Mouse (Mus musculus) layer of hippocampus, adult 18-20 months (tissue): ENCODE results near the gene Mdga1. TPM values are rescaled to one million over a fixed set of nuclear protein-coding genes. Genes with fewer than 3 reads are reported as not detected.

Experiments
- DNase-seq, 2 experiments: peaks; one replicate each; pipeline ENCODE4 v3.0.0; 2022; ENCODE audit warnings: low spot score in 2 of 2
- total RNA-seq, 2 experiments: library from RNA; stranded (reverse); gene quantifications; 2 replicates each; pipeline ENCODE4 v1.2.3; 2021

The Mdga1 gene
- total RNA-seq, 2 experiments from 2014 or later, result 53.8 to 63.8 TPM

- peak; percentile 72 to 79 for DNase-seq
Observed at GRCm38 (mm10) chr17:29887881-29888826, 81.7 kb downstream of the Mdga1 start.

DNA sequence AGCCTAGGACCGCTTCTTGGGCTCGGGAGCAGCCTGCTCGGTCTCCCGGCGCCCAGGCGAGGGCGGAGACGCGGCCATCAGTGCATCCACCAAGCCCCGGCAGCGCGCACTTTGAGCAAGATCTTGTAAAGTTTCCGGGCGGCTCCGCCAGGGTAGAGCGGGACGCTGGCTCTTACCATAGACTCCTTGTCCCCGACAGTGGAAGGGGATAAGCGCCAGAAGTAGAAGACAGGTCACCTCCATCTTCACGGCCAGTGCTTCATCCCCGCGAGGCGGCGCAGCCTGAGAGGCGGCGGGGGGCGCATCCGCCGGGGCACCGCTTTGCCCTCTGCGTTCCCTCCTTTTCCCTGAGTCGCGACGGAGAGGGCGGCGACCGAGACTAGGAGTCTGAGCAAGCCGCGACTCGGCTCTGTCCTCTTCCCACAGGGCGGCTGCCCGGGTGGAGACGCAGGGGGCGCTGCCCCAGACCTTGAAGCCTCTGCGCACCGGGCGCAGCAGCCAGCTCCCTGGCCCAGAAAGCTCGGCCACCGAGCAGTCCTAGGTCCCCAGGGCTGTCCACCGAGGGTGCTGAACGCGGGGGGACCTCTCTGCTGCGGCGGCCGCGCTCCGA is 82.5 kb downstream of the Mdga1 start:
- DNase-seq, result no peak

- peak in 1 of 2 experiments; percentile 47 for DNase-seq
Observed at GRCm38 (mm10) chr17:29886655-29887251, 83.1 kb downstream of the Mdga1 start.

DNA sequence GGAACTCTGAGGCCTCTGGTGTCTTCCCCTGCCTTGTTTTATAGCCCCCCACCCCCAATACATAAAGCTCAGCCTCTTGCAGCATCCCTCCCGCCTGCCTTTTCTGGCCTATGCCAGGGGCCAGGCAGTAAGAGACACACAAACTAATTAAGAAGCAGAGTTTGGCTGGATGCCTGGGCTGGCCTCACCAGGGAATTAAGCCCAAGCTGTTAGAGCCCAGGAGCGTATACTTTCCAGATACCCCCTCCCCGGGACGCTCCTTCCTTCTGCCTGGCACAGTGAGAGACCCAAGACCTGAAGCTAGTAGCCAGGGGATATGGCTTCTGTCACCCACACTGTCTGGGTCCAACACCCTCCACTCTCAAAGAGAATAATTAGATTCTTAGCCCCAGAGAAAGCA is 83.8 kb downstream of the Mdga1 start:
- peak in 1 of 2 experiments; percentile 50 for DNase-seq

GRCm38 (mm10) chr17:29884596-29884995 is 85.3 kb downstream of the Mdga1 start:
- no peak for DNase-seq

DNA sequence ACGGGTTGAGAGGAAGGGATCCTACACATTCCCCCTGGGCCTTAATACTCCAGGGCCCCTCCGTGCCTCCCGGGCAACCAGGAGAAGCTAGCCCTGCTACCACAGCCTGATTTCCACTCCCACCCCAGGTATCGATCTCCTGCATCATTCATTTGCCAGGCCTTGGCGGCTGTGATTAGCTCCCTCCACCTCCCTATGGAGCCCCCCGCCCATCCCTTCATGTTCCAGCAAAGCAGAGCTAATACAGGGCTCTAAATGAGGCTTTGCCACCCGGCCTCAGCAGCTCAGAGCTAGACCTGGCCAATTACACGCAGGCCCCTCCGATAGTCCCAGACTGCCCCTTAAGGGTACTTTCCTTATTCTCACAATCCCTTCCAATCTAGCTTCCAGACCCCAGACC is 86.5 kb downstream of the Mdga1 start:
- DNase-seq, result no peak

DNA sequence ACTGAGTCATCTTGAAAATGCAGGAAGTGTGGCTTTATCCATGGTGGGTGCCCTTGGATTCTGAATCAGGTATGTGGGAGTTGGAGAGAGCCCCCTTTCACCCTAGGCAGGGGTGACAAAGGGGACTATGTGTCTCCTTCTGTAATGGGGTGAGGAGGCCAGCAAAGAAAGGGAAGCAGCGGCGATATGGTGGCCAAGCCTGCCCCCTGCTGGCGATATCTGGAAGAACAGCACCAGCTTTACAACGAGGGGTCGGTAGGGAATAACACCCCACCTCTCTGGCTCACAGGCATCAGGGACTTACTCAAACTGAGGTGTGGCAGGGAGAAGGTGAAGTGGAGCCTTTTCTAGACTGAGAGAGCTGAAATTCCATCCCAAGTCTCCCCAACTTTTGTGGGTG is 87.0 kb downstream of the Mdga1 start:
- peak; percentile 46 to 70 for DNase-seq

DNA sequence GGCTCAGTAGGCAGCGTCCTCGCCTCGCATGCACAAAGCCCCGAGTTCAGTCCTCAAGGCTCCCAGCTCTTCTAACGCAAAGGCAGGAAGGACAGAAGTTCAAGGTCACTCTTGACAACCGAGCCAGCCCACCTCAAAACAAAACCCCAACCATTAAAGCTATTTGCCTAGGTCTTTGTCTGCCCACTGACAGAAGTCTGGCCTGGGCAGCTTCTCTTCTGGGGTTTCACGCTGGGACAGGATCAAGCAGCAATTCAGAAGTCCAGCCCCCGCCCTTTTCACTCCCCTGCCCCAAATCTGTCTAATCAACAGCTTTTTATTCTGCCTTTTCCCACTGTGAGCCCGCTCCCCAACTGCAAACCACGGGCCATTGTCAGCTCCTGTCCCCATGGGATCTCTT is 89.6 kb downstream of the Mdga1 start:
- DNase-seq, result no peak

DNA sequence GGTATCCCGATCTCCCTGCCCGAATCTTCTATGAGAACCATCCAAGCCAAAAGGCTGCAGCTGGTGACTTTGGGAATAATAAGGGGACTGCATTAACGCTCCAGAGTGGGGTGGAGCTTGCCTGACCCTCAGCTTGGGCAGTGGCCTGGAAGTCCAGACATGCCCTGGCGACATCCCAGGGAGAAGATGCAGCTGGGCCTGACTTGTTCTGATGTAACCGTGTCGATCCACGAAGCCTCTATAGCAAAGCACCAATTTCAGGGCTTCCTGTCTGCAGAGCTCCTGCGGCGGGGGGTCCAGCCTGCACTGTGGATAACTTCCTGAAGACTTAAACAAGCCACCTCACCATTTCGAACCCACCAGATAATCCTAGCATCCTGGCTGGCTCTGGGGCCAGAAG is 90.9 kb downstream of the Mdga1 start:
- no peak for DNase-seq

DNA sequence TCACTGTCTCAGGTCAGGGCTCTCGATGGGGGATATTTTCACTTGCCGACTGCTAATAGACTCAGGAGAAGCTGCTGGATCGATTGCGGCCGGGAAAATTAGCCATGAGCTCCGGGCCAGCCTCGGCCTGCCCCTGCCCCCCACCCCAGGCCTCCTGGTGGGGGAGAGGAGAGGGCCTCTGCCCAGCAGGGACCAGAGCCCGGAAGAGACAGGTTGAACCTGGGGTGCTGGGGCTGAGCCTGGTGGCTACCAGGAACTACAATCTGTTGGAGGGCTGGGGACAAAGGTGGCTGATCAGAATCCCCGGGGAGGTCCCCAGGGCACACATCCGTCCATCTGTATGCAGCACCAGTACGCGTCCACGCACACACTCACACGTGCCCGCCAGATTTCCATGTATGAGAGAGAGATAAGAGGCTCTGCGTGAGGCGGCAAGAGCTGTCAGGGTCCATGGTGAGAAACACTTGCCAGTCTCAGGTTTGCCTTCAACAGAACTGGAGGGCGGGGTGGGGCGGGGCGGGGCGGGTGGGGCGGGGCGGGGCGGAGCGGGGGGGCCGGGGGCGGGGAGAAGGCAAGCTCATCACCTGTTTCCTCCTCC is 95.7 kb downstream of the Mdga1 start:
- DNase-seq, result no peak

- DNase-seq, result peak; percentile 88 to 94
Observed at GRCm38 (mm10) chr17:29873580-29874015, 96.3 kb downstream of the Mdga1 start.

GRCm38 (mm10) chr17:29870316-29870715 is 99.6 kb downstream of the Mdga1 start:
- DNase-seq, result no peak

GRCm38 (mm10) chr17:29865914-29866313 is 104.0 kb downstream of the Mdga1 start:
- DNase-seq, result no peak

DNA sequence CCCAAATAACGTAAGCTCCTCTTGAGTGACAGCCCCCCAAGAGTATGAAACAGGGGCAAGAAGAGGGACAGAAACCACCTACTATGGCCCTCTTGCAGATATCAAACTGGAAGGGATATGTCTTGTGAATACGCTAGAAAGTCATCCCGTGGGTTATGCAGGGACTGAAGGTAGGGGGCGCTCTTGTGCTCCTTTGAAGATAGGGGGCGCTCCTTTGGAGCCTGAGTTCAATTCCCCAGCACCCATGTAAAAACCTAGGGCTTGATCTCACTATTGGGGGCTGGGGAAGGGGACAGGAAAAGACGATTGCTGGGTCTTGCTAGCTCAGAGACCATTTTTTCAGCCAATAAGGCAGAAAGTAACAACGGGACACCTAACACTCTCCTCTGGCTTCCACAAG is 105.4 kb downstream of the Mdga1 start:
- DNase-seq, result no peak

DNA sequence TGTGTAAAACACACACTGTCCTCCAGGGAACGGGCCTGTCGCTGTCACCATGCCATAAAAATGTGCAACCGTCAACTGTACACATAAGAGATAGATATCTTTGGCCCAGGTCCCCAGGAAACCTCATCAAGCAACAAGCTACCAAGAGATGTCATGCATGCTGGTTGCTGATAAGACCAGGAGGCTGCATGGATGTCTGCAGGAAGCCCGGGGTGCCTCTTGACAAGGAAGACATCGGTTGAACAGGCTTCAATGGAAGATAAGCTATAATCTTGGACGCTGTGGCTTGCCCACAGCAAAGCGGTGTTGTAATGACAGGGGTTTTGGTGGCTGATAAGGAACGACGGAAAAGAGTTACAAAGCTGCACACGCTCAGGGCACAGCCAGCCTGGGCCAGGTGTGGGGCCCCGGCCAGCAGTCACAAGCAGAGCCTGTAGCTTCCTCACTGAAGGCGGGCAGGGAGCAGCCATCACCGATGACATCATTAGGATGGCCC is 110.1 kb downstream of the Mdga1 start:
- DNase-seq, result no peak

DNA sequence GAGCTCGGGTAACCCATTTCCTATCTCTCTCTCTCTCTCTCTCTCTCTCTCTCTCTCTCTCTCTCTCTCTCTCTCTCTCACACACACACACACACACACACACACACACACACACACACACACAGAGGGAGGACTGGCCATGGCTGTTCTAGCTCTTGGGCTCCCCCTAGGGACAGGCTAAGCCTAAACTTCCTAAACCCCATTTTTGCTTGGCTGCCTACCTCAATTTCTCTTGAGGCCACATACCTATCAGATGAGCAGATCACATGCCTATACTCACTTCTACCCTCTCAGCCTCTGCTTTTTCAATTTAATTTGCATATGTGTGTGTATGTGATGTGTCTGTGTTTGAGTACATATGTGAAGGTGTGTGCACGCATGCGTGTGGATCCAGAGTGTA is 111.1 kb downstream of the Mdga1 start:
- DNase-seq, result no peak

DNA sequence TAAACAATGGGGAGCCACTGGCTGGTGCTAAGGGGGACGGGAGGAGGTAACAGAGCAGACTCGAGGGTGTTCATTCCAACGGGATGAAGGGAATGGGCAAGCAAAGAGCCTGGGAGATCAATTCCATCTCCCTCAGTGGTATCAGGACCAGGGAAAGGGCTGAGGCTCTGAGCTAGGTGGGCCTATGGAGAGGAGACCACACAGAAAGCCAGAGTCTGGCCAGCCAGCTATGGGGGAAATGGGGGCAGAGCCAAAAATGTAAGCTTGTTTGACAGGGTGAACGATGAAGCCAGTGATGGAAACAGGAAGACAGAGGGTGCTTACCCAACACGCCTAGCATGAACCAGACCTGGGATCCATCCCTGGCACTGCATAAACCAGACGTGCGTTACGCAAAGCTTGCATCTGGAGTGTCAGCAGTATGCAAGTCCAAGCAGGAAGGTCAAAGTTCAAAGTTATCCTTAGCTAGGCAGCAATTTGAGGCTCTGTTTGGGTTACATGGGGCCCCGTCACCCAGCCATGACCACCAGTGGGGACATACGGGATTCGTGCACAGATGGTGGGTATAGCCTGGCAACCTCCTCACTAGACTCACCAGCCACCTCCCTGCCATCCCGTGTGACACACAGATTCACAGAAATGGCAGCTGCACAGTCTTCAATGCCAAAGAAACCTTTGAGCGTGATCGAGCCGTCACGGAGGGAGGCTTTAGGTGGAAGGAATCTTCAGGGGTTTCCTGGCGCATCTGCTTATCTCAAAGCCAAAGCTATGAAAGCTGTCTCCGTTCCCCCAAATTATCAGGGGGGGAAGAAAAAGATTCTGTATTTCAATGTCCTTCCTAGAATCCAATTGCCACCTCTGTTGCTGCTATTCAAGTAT is 113.9 kb downstream of the Mdga1 start:
- no peak for DNase-seq

DNA sequence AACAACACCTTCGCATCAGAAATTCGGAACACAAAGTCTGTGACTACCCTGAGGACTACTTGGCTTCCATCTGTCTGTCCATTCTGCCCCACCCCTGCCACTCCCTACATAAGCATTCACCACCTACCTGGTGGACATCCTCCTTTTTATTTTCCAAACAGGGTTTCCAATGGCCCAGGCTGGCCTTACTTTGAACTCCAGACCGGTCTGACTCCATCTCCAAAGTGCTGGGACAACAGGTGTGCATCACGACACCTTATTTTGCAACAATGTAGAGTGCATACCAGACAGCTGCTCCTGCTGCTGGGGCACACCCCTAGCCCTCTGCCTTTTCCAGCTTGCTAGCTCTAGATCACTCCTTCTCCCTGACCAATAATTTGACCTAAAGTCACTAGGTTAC is 115.1 kb downstream of the Mdga1 start:
- no peak for DNase-seq

DNA sequence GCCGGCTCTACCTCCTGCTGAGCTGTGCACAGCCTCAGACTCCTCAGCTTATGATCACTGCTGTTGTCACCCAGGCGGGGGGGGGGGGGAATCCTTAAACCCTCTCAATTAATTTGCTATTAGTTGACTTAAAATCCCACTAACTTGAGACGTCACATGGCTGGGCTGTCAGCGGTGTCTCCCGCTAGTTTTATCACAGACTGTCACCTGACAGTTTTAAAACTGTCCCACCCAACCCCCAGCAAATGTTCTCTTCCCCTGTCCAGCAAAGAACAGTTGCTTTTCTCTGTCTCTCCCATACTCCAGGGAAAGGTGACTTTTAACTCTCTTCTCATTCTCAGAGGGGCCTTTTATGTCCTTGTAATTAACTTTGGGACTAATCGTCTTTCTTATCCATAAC is 115.5 kb downstream of the Mdga1 start:
- no peak for DNase-seq

DNA sequence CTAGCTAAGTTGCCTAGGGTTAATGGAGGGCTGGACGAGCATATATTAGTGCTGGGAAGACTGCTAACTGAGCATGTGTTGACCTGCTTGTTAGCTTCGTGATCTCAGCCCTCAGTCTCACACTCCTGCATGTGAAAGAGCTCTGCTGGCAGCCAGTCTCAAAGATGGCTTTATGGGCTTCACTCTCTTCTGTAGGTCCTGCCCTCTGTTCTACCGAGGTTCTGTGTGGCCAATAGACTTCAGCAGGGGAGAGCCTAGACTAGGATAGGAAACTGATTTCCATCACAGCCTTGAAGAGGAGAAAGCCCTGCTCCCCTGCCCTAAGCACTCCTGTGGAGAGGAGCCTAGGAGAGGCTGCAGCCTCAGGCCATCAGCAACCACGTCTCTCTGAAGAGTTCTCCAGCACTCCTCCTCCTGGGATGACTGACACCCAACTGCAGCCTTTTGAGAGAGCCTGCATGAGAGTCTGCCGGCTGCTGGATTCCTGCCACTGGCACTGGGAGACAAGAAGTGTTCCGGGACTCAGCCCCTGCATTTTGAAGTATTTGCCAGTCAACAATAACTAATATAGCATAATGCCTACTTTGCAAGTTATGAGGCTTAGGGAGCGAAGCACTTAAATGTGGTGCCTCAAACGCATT is 116.9 kb downstream of the Mdga1 start:
- peak; percentile 30 to 65 for DNase-seq
